Mouse (Mus musculus) liver, adult (tissue): ENCODE results near the gene Ebf3.

Source experiments
- GATA4 ChIP-seq: IDR thresholded peaks from 2 replicates; pipeline ENCODE4 v1.6.1; 2014; ENCODE audit warnings: mild to moderate bottlenecking, low read length; ENCODE audit not compliant: insufficient replicate concordance

The Ebf3 gene

GRCm38 (mm10) chr7:137267441-137267840 is 46.8 kb downstream of the Ebf3 start:
- TF ChIP-seq GATA4: no peak

GRCm38 (mm10) chr7:137266575-137266974 is 47.7 kb downstream of the Ebf3 start:
- no peak for TF ChIP-seq GATA4

- no peak for TF ChIP-seq GATA4
Measured at GRCm38 (mm10) chr7:137262330-137262729, 51.9 kb downstream of the Ebf3 start.

GRCm38 (mm10) chr7:137246213-137246872 is 67.9 kb downstream of the Ebf3 start:
- TF ChIP-seq GATA4: no peak

GRCm38 (mm10) chr7:137244839-137245238 is 69.4 kb downstream of the Ebf3 start:
- no peak for TF ChIP-seq GATA4

GRCm38 (mm10) chr7:137240481-137240880 is 73.8 kb downstream of the Ebf3 start:
- no peak for TF ChIP-seq GATA4

- no peak for TF ChIP-seq GATA4
Measured at GRCm38 (mm10) chr7:137239542-137240133, 74.6 kb downstream of the Ebf3 start.

GRCm38 (mm10) chr7:137237419-137237818 is 76.8 kb downstream of the Ebf3 start:
- no peak for TF ChIP-seq GATA4

GRCm38 (mm10) chr7:137223823-137224222 is 90.4 kb downstream of the Ebf3 start:
- no peak for TF ChIP-seq GATA4

GRCm38 (mm10) chr7:137222831-137223505 is 91.3 kb downstream of the Ebf3 start:
- no peak for TF ChIP-seq GATA4

- TF ChIP-seq GATA4: no peak
Measured at GRCm38 (mm10) chr7:137221599-137221998, 92.6 kb downstream of the Ebf3 start.

- TF ChIP-seq GATA4: no peak
Measured at GRCm38 (mm10) chr7:137220436-137220835, 93.8 kb downstream of the Ebf3 start.

- no peak for TF ChIP-seq GATA4
Measured at GRCm38 (mm10) chr7:137218706-137219105, 95.5 kb downstream of the Ebf3 start.

GRCm38 (mm10) chr7:137213444-137213843 is 100.8 kb downstream of the Ebf3 start:
- no peak for TF ChIP-seq GATA4

- peak; percentile 62; the same call in 1 of the 2 replicates for TF ChIP-seq GATA4
Measured at GRCm38 (mm10) chr7:137211332-137211731, 102.9 kb downstream of the Ebf3 start.

GRCm38 (mm10) chr7:137209688-137210345 is 104.4 kb downstream of the Ebf3 start:
- no peak for TF ChIP-seq GATA4
